Mouse (Mus musculus) cerebellum, adult 11-12 months (tissue): ENCODE results near the gene Grip1.

ENCODE experiments used
- DNase-seq: peaks from one replicate; pipeline ENCODE4 v3.0.0; 2022

The Grip1 gene

DNA sequence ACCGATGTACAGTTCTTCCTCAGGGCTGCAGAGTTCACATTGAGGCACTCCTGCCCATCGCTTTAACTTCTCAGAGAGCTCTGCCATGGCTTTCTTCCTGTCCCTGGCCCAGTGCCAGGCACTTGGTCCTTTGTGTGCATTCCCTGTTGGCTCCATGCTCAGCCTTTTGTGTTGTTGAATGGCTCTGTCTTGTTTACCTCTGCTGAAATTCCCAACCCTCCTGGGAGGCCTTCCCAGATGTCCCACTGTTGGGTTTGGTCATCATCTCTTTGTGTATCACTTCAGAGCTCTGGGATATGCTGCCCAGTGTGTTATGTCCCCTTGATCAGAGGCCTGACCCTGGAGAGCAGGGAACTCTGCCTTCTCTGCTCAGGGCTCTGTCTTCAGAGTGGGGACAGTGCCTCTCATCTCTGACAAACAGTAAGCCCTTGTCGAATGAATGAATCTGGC lies 230.8 kb downstream of the Grip1 start:
- DNase-seq, result no peak

DNA sequence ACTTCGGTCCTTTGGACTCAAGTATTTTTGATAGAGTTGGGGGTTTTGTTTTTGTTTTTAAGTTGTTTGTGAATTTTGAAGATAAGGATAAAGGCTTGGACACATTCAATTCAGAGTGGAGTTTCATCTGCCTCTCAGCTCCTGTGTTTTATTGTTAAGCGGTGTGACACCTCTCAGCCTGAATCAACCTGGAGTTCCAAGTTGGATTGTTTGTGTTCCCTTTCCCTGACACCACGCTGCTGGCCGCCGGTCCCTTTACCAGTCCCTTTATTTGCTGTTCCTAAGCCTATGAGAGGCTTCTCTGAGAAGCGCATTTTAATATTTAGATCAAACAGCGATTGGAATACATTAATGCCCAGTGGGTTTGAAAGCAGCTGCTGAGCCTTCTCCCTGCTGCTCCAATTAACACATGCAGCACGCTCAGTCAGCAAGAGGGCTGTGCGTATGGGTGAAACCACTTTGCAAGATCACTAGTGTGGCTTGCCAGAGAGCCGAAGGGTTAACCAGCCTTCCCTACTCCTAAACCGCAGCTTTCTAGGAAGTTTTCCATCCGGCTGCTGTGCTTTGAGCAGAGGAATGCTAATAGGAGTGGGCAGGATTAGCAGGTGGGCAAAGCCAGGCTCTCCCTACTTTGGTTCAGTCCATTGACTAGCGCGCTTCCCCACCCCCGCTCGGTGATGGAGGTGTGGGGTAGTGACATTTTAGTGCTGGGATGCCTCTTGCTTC lies 237.9 kb downstream of the Grip1 start:
- DNase-seq, result no peak

DNA sequence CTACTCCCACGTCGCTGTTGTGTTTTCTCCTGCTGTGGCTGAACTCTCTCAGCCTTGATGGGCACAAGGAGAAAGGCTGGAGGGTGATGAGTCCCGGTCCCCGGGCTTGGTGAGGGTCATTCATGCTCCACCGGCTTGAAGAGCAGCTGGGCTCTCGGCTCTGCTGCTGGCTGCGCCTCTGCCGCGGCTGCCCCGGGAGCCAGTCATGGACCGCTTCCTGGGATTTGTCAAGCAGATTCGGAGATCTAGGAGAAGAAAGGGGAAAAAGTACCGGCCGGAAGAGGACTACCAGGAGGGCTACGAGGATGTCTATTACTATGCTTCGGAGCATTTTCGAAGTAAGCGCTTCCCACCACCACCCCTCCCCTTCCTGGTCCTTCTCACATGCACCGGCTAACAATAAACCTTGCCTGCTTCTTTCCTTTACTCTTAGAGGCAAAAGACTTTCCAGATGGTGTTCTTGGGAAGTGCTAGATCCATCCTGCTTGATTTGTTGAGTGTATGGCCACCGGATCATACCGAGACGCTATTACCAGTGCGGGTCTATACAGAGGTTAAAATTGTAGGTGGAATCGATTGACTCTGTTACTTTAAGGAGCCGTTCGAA lies 238.8 kb downstream of the Grip1 start:
- no peak for DNase-seq

DNA sequence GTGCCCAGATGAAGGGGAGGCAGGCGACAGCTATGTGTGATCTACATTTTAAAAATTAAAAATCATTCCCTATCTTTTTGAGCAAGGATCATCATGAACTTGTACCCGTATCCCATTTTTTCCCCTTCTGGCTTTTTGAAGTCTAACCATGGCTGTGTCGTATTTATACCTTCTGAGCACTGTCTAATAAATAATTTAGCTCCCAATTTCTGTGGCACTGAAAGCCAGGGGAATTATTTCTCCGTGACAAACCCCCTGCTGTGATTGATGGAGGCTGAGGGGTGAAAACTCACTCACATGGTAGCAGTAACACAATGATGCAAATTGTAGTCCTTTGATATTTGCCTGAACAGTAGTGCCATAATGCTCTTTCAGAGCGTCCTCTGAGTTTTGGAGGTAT lies 239.8 kb downstream of the Grip1 start:
- DNase-seq, result no peak

DNA sequence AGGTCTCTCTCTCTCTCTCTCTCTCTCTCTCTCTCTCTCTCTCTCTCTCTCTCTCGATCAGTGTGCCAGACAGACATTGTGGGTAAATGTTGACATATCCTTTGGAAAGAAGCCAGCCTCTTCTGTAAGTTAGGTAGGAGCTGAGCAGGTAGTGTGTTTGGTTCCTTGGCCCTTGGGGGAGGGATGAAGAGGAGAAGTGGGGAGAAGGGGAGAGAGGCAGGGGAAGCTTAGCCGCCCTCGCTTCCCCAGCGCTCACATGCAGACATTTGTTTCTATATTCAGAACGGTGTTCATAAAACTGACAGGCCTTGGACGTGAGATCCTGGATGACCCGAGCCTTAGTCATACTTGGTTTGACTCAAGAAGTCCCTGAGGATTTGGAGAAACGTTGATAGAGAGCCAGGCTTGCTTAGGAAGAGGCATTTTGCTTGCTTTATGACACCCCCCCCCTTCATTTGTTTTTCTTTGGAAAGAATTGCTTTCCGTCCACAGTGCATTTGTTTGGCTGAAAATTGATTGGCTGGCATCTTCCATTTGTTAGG lies 243.7 kb downstream of the Grip1 start:
- DNase-seq, result no peak

DNA sequence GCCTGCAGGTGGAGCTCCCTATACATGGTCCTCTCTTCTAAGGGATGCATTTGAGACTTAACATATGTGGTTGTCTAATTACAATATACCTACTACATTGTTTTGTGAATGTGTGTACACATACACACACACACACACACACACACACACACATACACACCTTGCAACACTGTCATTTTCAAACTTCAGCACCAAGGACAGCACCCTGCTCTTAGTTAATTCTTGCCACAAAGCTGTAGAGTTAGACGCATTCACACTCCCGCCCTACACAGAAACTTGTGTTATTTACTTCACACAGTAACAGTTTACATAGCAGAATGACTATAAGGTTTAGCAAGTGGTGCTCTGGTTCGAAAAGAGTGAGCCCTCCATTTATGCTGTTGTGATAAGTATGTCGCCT lies 251.7 kb downstream of the Grip1 start:
- DNase-seq, result no peak

DNA sequence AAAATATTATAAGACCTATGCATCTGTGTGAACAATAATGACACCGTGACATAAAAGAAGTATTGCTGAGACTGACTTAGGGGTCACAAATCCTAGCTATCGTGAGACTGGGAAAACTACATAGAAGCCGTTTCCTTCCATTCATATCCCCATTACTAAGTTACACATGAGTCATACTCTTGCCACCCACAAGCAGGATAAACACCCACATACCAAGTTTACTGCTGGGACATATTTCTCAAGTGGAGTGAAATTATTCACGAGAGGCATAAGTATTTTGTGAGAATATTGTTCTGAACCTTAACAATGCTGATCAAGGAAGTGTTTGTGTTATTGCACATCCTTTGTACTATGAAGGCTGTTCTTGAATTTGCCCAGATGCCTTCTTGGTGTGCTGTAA lies 252.7 kb downstream of the Grip1 start:
- no peak for DNase-seq

DNA sequence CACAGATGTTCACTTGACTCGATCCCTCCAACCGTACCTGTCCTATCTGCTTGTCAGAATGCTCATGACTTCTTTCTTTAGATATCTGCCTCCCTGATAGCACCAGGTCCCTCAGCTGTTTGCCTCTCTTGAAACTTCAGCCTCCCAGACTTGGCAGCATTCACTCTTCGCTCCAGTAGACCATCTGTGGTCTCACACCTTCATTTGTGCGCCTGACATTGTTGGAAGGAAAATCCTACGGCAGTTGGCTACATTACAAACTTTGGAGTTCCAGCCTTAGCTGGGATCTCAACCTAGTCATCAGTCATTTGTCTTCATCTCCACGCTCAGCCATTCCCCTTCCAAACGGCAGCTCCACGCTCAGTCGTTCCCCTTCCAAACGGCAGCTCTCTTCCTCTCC lies 253.4 kb downstream of the Grip1 start:
- no peak for DNase-seq

DNA sequence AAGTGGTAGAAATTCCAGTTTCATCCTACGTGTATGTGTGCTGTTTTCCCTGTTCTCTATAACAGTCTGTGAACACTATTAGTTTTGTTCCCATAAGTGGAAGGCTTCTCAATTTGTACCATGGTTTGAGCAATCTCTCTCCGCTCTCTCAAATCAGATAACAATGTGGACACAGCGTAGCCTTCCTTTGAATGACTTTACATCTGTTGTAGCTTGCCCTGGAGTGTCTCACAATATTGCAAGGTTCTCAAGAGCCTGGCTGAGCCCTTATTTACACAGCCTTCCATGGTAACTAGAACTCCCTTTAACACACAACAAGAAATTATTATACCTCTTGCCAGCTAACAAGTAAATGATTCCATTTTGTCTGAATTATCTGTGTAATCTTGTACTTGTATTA lies 268.3 kb downstream of the Grip1 start:
- no peak for DNase-seq

DNA sequence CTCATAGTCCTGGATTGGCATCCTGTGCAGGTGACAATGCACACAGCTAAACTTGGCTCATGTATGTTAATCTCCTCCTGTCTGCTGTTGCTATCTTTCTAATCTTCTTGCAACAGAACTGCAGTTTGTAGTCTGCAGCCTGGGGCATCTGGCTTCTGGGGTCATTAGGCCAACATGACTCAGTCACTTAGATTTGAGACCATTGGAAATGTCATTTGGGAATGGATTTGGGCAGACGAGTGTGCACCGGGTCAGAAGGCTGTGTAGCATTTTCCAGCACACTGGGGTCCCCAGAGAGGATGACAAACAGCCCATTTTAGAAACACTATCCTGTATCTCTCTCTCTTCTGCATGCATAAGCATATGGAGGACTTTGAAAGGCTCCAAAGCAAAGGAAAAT lies 268.8 kb downstream of the Grip1 start:
- no peak for DNase-seq

DNA sequence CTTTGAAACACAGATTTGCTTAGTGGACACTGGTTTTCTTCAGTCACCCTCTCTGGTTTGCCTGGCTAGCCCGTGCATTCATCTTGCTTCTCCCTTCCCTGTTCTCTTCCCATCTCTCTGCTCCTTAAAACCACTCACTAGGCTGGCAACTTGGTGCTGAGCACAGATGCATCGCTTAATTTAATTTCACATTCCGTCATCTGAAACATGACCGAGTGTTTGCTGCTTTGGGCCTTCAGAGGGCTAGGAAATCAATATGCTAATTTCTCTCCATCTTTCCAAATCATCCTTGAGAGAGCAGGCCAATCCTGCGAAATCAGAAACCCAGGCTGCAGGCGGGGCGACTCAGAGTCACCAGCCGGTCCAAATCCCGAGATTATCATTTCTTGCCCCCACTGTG lies 270.0 kb downstream of the Grip1 start:
- no peak for DNase-seq

DNA sequence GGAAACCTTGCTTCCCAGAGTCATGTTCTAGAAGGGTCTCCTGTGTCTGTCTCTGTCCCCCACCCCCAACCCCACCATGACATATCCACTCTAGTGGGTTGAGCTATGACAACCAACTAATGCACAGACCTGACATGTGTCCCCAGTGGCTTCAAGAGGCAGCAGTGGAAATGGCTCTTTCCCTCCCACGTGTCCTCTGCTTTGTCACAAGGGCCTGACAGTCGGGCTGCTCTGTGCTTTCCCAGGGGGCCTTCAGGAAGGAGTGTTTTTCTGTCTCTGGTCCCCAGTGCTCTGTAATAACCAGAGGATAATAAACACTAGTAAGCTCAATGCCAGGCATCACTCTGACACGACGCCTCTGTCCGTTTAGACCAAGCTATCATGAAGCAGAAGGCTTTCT lies 271.7 kb downstream of the Grip1 start:
- DNase-seq, result no peak

DNA sequence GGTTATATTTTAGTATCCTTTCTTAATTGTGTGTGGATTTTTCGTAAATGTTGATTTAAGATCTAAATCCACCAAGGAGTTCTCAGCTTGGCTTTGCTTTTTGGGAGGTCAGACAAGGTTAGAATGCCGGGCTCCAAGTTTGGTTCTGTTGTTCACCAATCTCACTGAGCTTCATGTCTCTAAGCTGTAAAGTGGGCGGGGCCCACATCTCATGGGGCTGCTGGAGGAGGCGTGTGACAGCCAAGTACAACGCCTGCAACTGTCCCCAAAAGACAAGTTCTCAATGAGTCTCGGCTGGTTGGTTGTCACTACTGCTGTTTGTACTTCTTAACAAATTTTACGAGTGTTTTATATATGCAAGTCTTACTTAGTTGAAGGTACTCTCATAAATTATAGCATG lies 272.3 kb downstream of the Grip1 start:
- no peak for DNase-seq

DNA sequence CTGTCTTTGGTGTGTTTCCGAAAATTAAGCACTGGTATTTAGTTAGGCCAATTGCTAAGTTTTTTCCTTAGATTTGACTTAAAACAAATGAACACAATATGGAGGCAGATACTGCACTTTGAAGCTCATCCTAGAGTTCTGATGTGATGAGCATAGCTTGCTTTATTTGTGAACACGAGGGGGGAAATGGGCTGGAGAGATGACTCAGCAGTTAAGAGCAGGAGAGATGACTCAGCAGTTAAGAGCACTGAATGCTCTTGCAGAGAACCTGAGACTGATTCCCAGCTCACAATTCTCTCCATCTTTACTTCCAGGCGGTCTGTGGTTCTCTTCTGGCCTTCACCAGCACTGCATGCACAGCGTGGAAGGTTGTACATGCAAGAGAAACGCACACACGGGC lies 273.3 kb downstream of the Grip1 start:
- no peak for DNase-seq

DNA sequence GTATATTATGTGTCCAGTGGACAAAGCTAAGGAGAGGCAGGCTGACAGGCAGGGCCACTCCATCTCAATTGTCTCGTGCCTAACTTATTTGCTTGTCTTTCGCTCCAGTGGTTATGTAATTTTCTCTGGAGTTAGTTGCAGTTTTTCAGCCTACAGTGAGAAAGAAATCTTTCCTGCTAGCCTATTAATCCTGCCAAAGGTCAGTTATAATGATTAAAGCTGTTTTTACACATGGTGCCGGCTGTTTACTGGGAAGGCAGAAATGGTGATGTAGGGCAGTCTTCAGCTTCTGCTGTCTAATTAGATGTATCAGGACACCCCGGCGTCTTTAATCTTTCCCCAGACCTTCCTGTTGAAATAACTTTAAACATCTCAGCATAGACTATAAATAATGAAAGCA lies 276.6 kb downstream of the Grip1 start:
- no peak for DNase-seq

DNA sequence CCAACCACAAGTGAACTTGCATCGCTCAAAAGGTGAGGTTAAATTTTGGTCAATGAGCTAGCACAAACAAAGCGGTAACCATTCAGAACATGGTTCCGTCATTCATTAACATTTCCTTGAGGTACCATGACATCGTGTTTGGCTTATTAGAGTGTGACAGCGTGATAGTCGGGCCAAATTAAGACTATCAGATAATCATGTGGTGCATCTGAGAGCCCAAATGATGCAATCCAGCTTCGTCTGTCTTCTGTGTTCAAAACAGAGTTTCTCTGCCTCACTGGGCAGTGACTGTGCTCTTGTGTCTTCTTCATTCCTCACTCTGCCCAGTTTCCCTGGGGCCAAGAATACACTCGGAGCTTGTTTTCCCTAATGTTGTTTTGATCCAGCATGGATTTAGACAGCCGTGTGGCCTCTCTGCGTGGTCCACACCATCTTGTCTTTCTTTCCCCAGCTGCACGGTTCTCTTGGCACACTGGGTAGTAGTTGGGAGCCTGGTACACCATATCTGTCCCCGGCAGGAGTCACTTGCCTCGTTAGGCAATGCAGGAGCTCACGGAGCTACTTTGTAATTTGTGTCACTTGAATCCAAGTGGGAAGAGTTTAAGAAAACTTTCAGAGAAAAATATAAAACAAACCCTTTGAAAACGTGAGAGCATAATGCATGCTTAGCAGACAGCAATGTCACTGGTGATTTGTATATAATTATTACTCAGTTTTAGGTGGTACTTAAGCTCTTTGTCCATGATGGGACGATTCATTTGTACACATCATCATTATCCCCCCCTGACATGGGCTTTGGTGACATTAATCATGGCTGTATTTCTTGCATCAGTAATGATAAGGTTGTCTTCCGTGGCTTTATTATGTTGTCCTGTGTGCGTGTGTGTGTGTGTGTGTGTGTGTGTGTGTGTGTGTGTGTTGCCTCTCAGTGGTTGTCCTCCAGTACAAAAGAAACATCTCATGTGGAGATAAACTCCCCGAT lies 281.7 kb downstream of the Grip1 start:
- DNase-seq, result no peak

DNA sequence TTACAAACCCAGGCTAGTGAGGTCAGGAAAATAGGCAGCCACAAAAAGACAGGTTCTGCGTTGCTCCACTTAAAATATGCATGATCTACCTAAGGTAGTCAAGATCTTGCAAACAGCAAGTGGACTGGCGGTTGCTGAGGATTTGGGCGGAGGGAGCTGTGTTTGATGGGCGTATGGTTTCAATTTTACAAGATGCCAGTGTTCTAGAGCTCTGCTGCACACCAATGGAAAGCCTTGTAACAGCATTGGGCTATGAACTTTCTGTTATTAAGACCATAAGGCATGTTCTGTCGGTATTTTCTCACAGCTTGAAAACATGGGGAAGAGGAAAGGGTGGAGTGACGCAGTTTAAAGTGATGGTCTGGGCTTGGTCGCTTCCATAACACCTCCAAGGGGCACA lies 285.8 kb downstream of the Grip1 start:
- no peak for DNase-seq

DNA sequence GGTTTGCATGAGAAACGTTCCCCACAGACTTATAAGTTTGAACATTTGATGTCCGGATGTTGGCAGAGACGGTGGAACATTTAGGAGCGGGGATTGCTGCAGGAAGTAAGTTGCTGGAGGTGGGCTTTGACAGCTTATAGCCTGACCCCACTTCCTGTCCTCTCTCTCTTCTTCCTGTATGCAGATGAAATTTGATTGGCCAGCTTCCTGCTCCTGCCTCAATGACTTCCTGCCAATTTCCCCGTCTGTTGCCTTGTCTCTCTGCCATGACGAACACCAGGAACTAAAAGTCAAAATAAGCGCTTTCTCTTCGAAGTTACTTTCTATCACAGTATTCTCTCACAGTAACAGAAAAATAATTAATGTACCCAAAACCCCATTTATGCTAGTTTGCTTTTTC lies 289.1 kb downstream of the Grip1 start:
- DNase-seq, result no peak

DNA sequence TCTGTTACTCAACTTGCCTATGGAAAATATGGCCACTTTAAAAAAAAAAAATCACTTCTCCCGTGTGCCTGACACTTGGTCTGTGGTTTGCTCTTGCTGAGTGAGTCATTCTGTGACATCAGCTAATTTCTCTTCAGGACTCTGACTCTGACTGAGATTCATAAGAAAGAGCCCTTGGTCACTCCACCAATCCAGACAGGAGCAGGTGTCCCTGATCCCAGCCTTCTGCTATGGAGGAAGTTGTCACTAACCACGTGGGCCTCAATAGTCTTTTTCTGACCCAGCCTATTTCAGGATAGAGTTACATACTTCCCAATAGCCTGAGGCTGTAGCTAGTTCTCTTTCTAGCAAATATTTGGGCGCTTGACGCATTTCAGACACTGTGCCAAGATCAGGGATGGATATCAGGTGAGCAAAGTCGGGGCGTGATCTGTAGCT lies 298.8 kb downstream of the Grip1 start:
- no peak for DNase-seq

DNA sequence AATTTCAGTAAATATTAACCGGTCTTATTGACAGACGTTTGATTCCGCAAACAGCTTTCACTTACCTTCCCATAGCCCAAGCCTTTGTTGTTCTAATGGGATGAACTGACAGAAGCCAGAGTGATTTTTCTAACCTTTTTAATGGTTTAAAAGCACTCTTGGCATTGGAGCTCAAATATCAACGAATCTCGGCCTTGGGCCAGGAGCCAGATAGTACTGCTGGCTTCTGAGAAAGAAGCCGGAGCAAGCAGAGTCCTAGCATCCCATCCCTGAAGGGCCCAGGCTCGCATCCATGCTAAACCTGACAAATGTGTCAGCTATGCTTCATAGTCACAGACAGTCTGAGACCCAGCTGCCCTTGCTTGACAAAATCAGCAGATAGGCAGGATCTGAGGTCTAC lies 302.6 kb downstream of the Grip1 start:
- DNase-seq, result no peak

DNA sequence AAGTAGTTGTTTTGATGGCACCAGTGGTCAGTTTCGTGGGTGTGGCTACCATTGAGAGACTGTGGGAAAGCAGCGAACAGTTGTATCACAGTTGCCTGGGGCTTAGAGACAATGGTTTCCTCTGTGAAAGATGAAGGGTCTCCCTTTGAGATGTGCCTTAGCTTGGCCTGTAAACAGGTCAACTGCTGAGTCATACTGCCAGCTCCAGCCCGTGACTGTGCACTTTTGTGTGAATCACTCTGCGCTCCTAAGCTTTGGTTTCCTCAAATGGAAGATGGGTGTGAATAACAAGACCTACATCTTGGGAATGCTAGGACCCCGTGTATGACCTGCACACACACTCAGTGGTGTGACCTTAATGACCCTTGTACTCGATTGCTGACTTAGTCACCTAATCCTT lies 303.6 kb downstream of the Grip1 start:
- no peak for DNase-seq

DNA sequence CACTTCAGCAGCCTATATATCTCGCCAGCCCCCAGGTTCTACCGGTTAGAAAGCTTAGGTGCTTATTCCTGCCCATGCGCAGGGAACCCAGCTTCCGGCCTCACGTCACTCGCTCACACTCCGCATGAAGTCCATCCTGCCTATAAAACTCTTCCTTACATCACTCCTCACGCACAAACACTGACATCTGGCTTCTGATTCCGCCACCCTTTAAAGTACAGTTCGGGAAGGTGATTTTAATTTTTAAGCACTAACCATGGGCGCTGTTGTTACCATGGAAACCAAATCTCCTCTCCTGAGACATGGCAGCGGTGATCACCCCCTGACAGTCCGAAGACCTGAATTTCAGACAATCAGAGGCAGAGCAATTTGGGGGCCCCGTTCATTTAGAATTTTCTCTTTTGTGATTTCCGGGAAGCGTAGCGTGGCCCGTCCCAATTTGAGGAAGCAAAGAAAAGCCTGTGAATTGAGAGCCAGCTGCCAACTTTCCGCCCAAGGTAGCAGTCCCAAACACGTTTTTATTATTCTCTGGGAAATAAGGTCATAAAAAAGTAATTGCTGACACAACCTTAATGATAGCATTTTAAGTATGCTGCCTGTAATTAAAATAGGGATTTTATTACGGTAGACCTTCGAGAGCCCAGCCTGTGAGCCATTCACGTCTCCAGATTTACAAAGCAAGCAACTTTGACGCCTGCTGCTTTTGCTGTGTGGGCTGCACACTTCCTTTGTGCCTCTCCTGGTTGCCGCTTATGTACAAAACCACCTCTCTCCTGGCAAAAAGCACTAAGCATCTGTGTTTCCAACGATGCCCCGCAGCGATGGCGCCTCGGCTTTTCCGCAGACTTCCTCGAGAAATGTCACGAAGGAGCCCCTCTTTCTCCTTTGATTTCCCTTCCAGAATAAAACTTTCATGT lies 308.1 kb downstream of the Grip1 start:
- no peak for DNase-seq
